Mouse (Mus musculus) ES-Bruce4 (cell line): Measurements from ENCODE around the gene Rhoq.

Experiments
- CTCF ChIP-seq: IDR thresholded peaks from one replicate; pipeline ENCODE4 v1.8.1; 2011; ENCODE audit warnings: low read depth, low read length
- POLR2A ChIP-seq: IDR thresholded peaks from one replicate; pipeline ENCODE4 v1.8.1; 2011; ENCODE audit warnings: low read length; ENCODE audit not compliant: insufficient read depth

GRCm38 (mm10) chr17:86946078-86946477 lies 16.8 kb upstream of the Rhoq start:
- no peak for TF ChIP-seq POLR2A
- TF ChIP-seq CTCF, result no peak
